Mouse (Mus musculus): ENCODE measurements at regions not wholly inside any gene's neighbourhood (a gene's known extent, or its start where the extent isn't known, plus 50 kb on each side); places are given as distances from the start of the nearest gene placed in this dataset.

GRCm38 (mm10) chr3:15074949-15075348 is 188.9 kb downstream of the Car2 start:
- TF ChIP-seq POLR2A (IDR thresholded peaks at IDR 0.05; ENCODE audit: low read depth, low read length) (no peak), CTCF (IDR thresholded peaks at IDR 0.05; ENCODE audit: extremely low read depth, insufficient read length, insufficient replicate concordance, low read depth, low read length) (no peak)

All from small intestine, adult 2 months (tissue).